Mouse (Mus musculus) kidney, postnatal 0 days (tissue): ENCODE measurements around the gene Hsd17b6. TPM values are rescaled to one million over a fixed set of nuclear protein-coding genes. Genes with fewer than 3 reads are reported as not detected.

Experiments used
- ATAC-seq: fragments of 200-750 bp; cut with Nextera tagmentation; replicated peaks from 2 replicates; pipeline ENCODE4 v1.8.0; 2017; ENCODE audit warnings: low read depth, moderate number of reproducible peaks, moderate TSS enrichment, moderate library complexity; ENCODE audit not compliant: low FRiP score
- DNase-seq: peaks from one replicate; pipeline ENCODE4 v3.0.0-alpha.2; 2016; ENCODE audit warnings: low spot score
- H3K27ac ChIP-seq: fragments of 300-500 bp; sonication (generic); 2 replicates; pipeline ENCODE4 v1.5.1; 2014; ENCODE audit warnings: mild to moderate bottlenecking
- H3K27me3 ChIP-seq: fragments of 300-500 bp; sonication (generic); 2 replicates; pipeline ENCODE4 v1.6.1; 2014; ENCODE audit warnings: low read length, mixed read lengths; ENCODE audit not compliant: insufficient read depth
- H3K36me3 ChIP-seq: fragments of 300-500 bp; sonication (generic); 2 replicates; pipeline ENCODE4 v1.6.1; 2014; ENCODE audit warnings: low read length, mixed read lengths; ENCODE audit not compliant: insufficient read depth
- H3K4me1 ChIP-seq: fragments of 300-500 bp; sonication (generic); replicated peaks from 2 replicates; pipeline ENCODE4 v1.6.1; 2014; ENCODE audit warnings: antibody characterized with exemption, low read length, mixed read lengths; ENCODE audit not compliant: insufficient read depth
- H3K4me2 ChIP-seq: fragments of 300-500 bp; sonication (generic); 2 replicates; pipeline ENCODE4 v1.6.1; 2014; ENCODE audit warnings: mild to moderate bottlenecking, low read length, moderate library complexity, mixed read lengths
- H3K4me3 ChIP-seq: fragments of 300-500 bp; sonication (generic); replicated peaks from 2 replicates; pipeline ENCODE4 v1.5.1; 2014; ENCODE audit warnings: low read depth, low read length
- H3K9ac ChIP-seq: fragments of 300-500 bp; sonication (generic); 2 replicates; pipeline ENCODE4 v1.6.1; 2014; ENCODE audit warnings: low read depth, low read length
- H3K9me3 ChIP-seq: fragments of 300-500 bp; sonication (generic); replicated peaks from 2 replicates; pipeline ENCODE4 v1.6.1; 2016; ENCODE audit warnings: low read length, inconsistent platforms, mixed read lengths
- CTCF ChIP-seq: IDR thresholded peaks from 2 replicates; pipeline ENCODE4 v1.5.1; 2016; ENCODE audit warnings: antibody characterized with exemption, low read depth, mild to moderate bottlenecking, moderate library complexity
- WGBS: fragments of 180-500 bp; shearing (Covaris S2); extraction: QIAGEN DNeasy Blood & Tissue Kit; methylation state at CpG from one replicate; pipeline ENCODE4 v1.1.7; 2014; 5-methylcytosine and 5-hydroxymethylcytosine counted together
- polyA plus RNA-seq: library from polyadenylated mRNA; unstranded; fragments of >200 nt; fragmentation: Nextera tagmentation; extraction: Ambion mirVana; gene quantifications from 2 replicates; pipeline ENCODE4 v1.2.1, GENCODE M21; 2015

The Hsd17b6 gene
- polyA plus RNA-seq, 1 experiment from 2014 or later: not detected

DNA sequence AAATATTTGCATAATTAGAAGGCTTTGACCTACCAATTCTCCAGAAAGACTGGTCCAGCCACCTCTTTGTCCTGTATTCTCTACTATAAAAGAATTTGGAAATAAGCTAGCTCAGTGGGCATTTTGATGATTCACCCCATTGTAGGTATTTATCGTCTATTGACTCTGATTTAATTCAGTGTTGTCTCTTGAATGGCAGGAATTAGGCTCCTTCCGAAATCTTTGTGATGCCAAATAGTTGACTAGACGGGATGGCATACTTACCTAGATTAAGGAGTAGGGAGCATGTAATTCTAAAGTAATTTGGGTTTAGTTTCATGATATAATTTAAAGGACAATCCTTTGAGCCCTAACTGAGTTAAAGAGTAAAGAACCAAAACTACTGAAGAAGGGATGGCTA is 30.5 kb upstream of the Hsd17b6 start:
- no peaks in the 10 kb centered on the region for H3K27me3 ChIP-seq
- no peak for TF ChIP-seq CTCF
- WGBS: 59% methylated on average over 3 of the region's 3 CpGs
- H3K9ac ChIP-seq: peak overlapping the region; percentile 46; the same call in 1 of the 2 replicates
- H3K4me2 ChIP-seq: peak overlapping the region; percentile 21; the same call in 1 of the 2 replicates
- H3K4me1 ChIP-seq: peaks cover 28% of the 10 kb centered on the region
- ATAC-seq (no peak), DNase-seq (no peak)
- no peaks in the 10 kb centered on the region for H3K9me3 ChIP-seq
- no peak overlapping the region for H3K27ac ChIP-seq
- no peak overlapping the region for H3K4me3 ChIP-seq
- peaks cover 27% of the 10 kb centered on the region for H3K36me3 ChIP-seq

- H3K9me3 ChIP-seq: no peaks in the 10 kb centered on the region
- peak overlapping the region; percentile 98 for H3K27ac ChIP-seq
- under 1% methylated on average over 10 of the region's 10 CpGs for WGBS
- H3K36me3 ChIP-seq: peaks cover 27% of the 10 kb centered on the region
- H3K27me3 ChIP-seq: no peaks in the 10 kb centered on the region
- no peak for TF ChIP-seq CTCF
- 0 out of 2 replicates have a peak, but pooled peaks have one; percentile 7 for ATAC-seq
- peaks cover 28% of the 10 kb centered on the region for H3K4me1 ChIP-seq
- peak; percentile 66 for DNase-seq
- peak overlapping the region; percentile 100 for H3K4me3 ChIP-seq
- peak overlapping the region; percentile 100 for H3K9ac ChIP-seq
- H3K4me2 ChIP-seq: peak overlapping the region; percentile 70
Measured at GRCm38 (mm10) chr10:128036746-128037425, 29.5 kb upstream of the Hsd17b6 start.

DNA sequence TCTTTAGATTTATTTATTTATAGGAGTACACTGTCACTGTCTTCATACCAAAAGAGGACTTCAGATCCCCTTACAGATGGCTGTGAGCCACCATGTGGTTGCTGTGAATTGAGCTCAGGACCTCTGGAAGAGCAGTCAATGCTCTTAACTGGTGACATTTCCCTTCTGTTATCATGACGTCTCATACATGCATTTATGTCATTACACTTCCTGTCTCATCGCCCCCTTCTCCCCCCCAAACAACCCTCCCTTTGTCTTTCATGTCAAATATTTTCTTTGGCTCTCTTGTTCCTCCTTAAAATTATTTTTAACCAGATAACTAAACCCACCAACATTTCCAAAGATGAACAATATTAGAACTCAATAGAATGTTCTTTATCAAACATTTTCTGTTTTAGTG is 23.4 kb upstream of the Hsd17b6 start:
- Histone ChIP-seq H3K9me3 (no peaks in the 10 kb centered on the region), H3K36me3 (0 out of 2 replicates have a peak, but pooled peaks cover 6% of the 10 kb centered on the region), H3K4me2 (no peak overlapping the region), H3K4me1 (peaks cover 6% of the 10 kb centered on the region; the same call in 1 of the 2 replicates), H3K9ac (no peak overlapping the region), H3K27ac (no peak overlapping the region), H3K27me3 (no peaks in the 10 kb centered on the region), H3K4me3 (no peak overlapping the region)
- no peak for ATAC-seq
- no peak for TF ChIP-seq CTCF
- WGBS: 44% methylated on average over 2 of the region's 2 CpGs
- peak; percentile 54 for DNase-seq

GRCm38 (mm10) chr10:128029931-128030330 is 22.5 kb upstream of the Hsd17b6 start:
- 88% methylated on average over 7 of the region's 7 CpGs for WGBS
- 0 out of 2 replicates have a peak, but pooled peaks cover 12% of the 10 kb centered on the region for H3K36me3 ChIP-seq

GRCm38 (mm10) chr10:128023496-128023895 is 16.1 kb upstream of the Hsd17b6 start:
- WGBS: 94% methylated on average over 10 of the region's 10 CpGs
- H3K9me3 ChIP-seq: no peaks in the 10 kb centered on the region
- no peak overlapping the region for H3K4me2 ChIP-seq
- ATAC-seq (no peak), DNase-seq (no peak)
- no peak overlapping the region for H3K9ac ChIP-seq
- H3K27me3 ChIP-seq: no peaks in the 10 kb centered on the region
- no peak overlapping the region for H3K27ac ChIP-seq
- no peak overlapping the region for H3K4me3 ChIP-seq
- peaks cover 27% of the 10 kb centered on the region; the same call in 1 of the 2 replicates for H3K36me3 ChIP-seq
- H3K4me1 ChIP-seq: no peaks in the 10 kb centered on the region
- TF ChIP-seq CTCF: no peak

More at GRCm38 (mm10) chr10:128029931-128030330, 22.5 kb upstream of the Hsd17b6 start:
- Histone ChIP-seq H3K4me2 (no peak overlapping the region), H3K27ac (no peak overlapping the region), H3K27me3 (no peaks in the 10 kb centered on the region), H3K4me1 (peaks cover 5% of the 10 kb centered on the region; the same call in 1 of the 2 replicates), H3K9me3 (no peaks in the 10 kb centered on the region), H3K4me3 (no peak overlapping the region), H3K9ac (no peak overlapping the region)
- DNase-seq (no peak), ATAC-seq (no peak)
- no peak for TF ChIP-seq CTCF

- H3K36me3 ChIP-seq: peaks cover 25% of the 10 kb centered on the region; the same call in 1 of the 2 replicates
- no peak for DNase-seq
- ATAC-seq: no peak
- H3K4me2 ChIP-seq: no peak overlapping the region
- no peaks in the 10 kb centered on the region for H3K9me3 ChIP-seq
- H3K27me3 ChIP-seq: no peaks in the 10 kb centered on the region
- no peak for TF ChIP-seq CTCF
- H3K9ac ChIP-seq: no peak overlapping the region
- 95% methylated on average over 5 of the region's 5 CpGs for whole genome bisulfite sequencing
- no peaks in the 10 kb centered on the region for H3K4me1 ChIP-seq
- no peak overlapping the region for H3K27ac ChIP-seq
- no peak overlapping the region for H3K4me3 ChIP-seq
Measured at GRCm38 (mm10) chr10:128022196-128022595, 14.8 kb upstream of the Hsd17b6 start.
